Mouse (Mus musculus) hematopoietic stem cell, adult 5-6 weeks (primary cell): ENCODE measurements around the gene Clec2g. TPM values are rescaled to one million over a fixed set of nuclear protein-coding genes. Genes with fewer than 3 reads are reported as not detected.
"Not testable (repeated sequence)": the region's sequence is repeated elsewhere in the genome, so short reads cannot be mapped to it uniquely, and the experiment has no call there.

Experiments used
- ATAC-seq, 2 experiments: fragments of 125-278 bp in 1 of 2; replicated peaks in 1 of 2; 2 replicates each; pipeline ENCODE4 v1.8.0; 2016 to 2017; ENCODE audit warnings: inconsistent platforms in 2 of 2, mild to moderate bottlenecking in 2 of 2, moderate number of reproducible peaks in 2 of 2, low read depth in 1 of 2, moderate TSS enrichment in 1 of 2; ENCODE audit not compliant: low FRiP score in 2 of 2, poor library complexity in 2 of 2, severe bottlenecking in 2 of 2, insufficient read depth in 1 of 2, low TSS enrichment in 1 of 2
- total RNA-seq: library from RNA; stranded (forward); fragments of 172-1452, 232-1000 nt; gene quantifications from 2 replicates; pipeline ENCODE4 v1.2.3, GENCODE M21; 2017

The Clec2g gene
- not detected in 2 replicates for total RNA-seq

GRCm38 (mm10) chr6:128934081-128934480 lies at the start of gene Clec2g:
Clec2g (plus strand) TSS chr6:128934381.
- ATAC-seq, result not testable (repeated sequence)

GRCm38 (mm10) chr6:128887091-128887790 lies 46.9 kb upstream of the Clec2g start, which contains the start of gene Clec2i:
Clec2i (plus strand) TSS chr6:128887588.
- ATAC-seq, result peak in 1 of 2 experiments; percentile 21; a peak in 1 of 4 replicates

DNA sequence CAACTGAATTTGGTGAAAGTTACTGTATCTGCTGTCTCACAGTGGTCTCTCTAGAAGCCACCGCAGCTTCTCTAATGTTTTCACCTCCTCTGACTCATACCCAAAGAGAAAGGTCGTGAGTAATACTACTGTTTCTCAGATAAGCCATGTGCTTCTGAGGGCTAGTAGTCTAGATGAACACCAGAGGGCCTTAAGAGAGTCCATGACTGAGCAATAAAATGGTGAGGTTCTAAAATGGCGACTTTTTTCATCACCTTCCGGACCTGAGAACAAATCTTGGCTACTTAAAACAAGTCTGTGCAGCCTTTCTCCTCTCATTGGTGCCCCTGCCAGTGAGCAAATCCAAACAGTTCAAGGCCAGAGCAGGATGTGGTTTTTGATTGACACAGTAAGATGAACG lies 45.3 kb upstream of the Clec2g start:
- ATAC-seq, result peak; percentile 78 to 83

DNA sequence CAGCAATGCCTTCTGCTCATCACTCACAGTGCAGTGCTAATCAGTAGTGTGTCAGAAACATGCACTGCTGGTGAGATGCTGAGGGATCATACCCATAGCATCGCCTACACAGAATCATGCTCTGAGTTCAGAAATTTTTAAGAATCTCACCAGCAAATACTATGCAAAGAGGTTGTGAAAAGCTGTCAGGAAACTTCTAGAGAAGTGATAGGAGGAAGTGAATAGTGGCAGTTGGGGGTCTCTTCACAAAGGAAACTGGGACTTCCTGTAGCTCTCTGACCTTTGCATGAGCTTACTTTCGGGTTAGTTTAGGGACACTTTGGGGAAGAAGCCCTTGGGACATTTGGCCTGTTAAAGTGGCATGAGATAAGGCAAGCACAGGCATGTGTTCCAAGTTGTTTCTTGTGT lies 43.2 kb upstream of the Clec2g start, which contains the start of gene BC035044:
BC035044 (minus strand) TSS at position 179 of the 408 bp plus-strand sequence.
- ATAC-seq, result peak; percentile 20 to 28; a peak in 2 of 4 replicates

DNA sequence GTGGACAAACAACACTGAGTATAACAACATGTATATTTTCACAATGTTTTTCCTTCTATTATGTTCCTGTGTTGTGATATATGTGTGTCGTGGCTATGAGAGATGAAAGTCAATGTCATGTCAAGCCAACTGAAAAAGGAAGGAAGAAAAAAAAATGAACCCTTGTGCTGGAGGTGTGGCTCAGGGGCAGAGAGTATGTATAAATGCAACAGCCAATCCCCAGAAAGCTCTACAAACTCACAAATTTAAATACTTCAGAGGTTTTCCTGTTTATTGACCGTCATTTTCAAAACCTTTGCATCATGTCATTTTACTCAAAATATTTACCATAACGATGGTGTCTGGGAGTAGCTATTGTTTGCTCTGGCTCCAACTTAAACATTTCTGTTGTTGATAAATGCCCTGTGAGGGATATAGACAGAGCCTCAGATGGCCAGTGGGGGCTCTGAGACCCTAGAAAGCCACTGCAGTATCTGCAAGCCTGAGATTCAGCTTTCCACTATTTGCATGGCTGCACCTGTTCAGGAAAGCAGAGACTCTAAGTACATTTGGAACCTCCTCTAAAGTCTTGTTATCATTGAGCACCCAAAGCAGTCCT lies 38.7 kb upstream of the Clec2g start:
- no peak for ATAC-seq

DNA sequence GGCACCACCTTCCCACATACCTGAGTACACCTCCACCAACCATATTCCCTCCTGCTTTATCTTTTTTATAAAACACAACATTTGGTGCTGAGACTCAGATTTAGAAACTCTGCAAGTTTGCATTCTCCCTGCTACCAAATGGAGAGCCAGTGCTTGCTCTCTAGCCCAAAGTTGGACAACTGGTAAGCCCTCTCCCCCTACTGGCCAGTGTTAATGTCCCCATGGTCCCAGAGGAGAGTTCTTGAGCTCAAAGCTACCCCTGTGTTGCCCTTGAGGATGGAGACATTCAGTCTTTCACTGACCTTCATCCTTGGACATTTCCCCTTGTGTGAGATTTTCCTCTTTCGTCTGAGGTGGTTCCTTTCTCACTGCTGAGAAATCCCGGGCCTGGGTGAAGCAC lies 34.1 kb upstream of the Clec2g start:
- ATAC-seq, result no peak

- peak; percentile 65 to 76 for ATAC-seq
Measured at GRCm38 (mm10) chr6:128900796-128901552, 33.2 kb upstream of the Clec2g start.

DNA sequence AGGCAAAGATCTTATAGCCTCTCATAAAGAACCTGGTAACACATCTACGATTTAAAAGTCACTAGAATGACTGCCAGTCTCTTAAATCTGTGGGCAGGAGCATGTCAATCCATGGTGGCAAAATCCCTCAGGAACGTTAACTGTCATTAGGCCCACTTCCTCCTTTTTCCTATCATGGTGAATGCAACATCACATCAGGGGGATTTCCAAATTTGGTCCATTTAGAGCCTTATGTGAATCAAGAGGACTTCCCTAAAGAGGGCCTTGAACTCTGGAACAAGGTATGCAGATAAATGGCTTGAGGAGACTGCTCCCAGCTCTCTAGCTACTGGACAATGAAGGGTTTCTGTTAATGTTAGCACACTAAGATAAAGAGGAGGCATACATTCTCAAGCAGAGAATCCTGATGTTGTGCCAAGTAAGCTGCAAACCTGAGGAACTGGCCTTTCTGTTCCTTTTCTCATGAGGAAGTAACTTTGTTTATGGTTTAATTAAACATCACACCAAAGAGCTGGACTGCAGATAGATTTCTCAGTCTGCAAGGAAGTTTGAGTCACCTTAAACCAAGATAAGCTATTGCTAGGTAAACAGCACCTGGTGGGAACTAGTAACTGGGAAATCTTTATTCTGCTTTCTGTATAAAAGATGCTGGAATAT lies 20.5 kb upstream of the Clec2g start:
- ATAC-seq, result peak; percentile 32 to 39; a peak in 2 of 4 replicates

DNA sequence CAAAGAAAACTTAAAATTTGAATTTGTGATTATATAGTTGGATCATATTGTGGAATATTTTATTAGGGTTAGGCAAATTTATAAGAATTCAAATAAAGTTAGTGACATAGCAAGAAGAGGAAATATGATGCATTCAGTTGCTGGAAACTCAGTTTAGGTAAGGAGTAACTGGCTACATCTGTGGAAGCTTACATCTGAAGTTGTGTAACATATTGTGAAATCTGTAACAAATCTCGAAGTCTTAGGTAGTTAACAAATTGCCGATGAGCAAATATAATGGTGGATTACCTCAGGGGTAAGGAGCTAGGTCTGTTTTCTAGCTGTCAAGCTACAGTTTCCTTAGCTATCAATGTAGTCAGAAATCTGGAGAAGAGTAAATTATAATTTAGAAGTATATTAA lies 16.9 kb upstream of the Clec2g start:
- no peak for ATAC-seq

DNA sequence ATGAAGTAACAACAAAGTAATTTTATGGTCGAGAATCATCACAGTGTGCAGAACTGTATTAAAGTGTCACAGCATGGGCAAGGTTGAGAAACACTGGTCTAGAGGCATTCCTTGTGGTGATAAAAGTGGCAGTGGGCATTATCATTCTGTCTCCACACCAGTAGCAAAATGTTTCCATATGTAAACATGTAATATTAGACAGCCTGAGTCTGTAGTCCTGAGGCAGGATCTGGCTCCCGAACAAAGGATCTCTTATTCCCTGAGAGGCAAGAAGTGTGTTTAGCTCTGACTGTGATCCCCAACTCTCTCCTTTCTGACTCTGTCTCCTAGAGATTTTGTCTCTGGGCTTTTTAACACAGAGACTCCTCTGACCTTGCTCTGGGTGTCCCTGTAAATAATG lies 1.1 kb upstream of the Clec2g start:
- no peak for ATAC-seq

DNA sequence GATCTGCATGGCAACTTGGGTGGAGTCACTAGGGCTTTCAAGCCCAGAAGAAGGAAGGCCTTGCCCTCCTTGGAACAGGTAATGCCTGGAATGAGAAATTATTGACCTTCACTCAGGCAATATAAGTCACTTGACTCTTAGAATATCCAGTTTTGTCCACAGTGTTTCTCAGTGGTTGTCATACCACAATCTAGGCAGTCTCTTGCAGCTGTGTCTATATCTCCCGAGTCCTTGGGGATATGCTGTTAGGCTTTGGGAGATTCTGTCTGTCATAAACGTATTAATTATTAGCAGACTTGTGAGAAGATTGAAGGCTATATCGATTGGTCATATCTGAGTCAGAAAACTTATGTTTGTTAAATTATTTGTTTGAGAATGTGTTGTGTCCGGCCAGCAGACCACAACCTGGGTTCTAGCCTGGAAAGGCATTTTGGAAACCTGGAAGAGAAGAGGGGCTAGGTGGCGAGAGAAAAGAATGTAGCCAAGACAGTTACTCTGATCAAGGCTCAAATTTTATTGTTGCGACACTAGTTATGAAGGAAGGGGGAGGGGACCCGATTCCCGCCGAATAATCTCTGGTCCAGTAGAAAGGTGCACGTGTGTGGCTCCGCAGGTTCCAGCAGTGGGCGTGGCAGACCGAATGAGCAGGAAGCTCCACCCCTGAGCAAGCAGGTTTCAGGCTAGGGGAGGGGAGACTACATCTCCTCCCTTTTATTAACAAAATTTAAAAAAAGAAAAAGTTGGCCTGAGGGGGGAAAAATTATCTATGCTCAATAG lies 1.9 kb downstream of the Clec2g start:
- ATAC-seq, result not testable (repeated sequence)

DNA sequence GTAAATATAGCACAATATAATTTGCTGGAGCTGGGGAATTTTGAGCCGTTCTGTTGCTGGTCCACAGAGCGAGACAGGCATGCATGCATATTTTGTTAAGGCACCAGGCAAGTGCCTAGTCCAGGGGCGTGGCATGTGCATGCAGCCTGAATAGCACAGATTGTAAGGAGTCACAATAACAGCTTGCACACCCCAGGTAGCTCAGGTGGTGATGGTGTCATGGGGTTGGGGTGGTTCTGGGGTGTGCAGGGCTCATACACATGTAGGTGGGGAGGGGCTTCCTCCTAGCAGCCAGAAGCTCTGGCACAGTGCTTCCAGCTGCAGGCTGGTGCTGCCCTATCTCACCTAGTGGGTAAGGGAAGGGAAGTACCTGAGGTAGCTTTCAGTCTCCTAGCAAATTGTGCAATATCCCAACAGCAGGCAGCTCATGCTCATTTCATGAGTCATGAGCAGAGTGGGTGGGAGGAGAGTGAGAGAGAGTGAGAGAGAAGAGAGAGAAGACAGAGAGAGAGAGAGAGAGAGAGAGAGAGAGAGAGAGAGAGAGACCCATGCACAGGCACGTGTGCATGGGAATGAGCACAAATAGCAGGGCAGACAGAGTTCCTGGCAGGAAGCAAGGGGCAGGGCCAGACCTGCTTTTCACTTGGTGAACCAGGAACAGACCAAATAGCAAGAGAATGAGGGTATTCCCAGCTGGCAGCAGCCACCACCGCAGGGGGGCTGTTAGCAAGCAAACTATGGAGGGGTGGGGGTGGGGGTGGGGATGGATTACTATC lies 7.7 kb downstream of the Clec2g start:
- no peak for ATAC-seq

DNA sequence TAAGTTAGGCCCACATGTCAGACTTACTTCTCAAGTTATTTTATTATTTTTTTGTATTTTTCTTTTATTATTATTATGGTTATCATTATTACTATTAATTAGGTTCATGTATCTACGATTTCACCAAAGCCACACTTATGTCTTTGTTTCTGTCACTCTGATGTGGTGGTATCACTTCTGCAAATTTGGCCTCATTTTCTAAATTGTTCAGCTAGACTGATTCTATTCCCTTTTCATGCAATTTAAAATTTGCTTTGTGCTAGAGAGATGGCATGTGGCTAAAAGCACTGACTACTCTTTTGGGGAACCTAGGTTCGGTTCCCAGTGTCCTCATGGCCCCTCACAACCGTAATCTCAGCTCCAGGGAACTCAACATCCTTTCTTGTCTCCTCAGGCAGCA lies 11.4 kb downstream of the Clec2g start:
- no peak for ATAC-seq

GRCm38 (mm10) chr6:128961110-128961509 lies 26.9 kb downstream of the Clec2g start:
- no peak; a peak in 1 of 4 replicates for ATAC-seq

- ATAC-seq, result peak; percentile 53 to 75
Measured at GRCm38 (mm10) chr6:128962108-128962507, 27.9 kb downstream of the Clec2g start.

GRCm38 (mm10) chr6:128964519-128964918 lies 30.3 kb downstream of the Clec2g start:
- ATAC-seq, result no peak
